Mouse (Mus musculus) erythroblast, embryonic 14.5 days (primary cell): ENCODE data around the gene Rbm6. TPM values are rescaled to one million over a fixed set of nuclear protein-coding genes. Genes with fewer than 3 reads are reported as not detected.

Experiments used
- H3K27me3 ChIP-seq: 2 replicates; pipeline ENCODE4 v1.6.1; 2012; ENCODE audit warnings: inconsistent platforms; ENCODE audit not compliant: control insufficient read depth
- H3K36me3 ChIP-seq: 2 replicates; pipeline ENCODE4 v1.6.1; 2012; ENCODE audit warnings: mild to moderate bottlenecking, inconsistent platforms; ENCODE audit not compliant: control insufficient read depth
- H3K4me1 ChIP-seq: 2 replicates; pipeline ENCODE4 v1.6.1; 2012; ENCODE audit warnings: inconsistent platforms; ENCODE audit not compliant: control insufficient read depth
- H3K4me3 ChIP-seq: replicated peaks from 2 replicates; pipeline ENCODE3; 2012; ENCODE audit warnings: moderate library complexity, mild to moderate bottlenecking, inconsistent platforms
- H3K9me3 ChIP-seq: 2 replicates; pipeline ENCODE4 v1.6.1; 2012; ENCODE audit warnings: low read length, inconsistent platforms, mixed read lengths; ENCODE audit not compliant: control insufficient read depth
- GATA1 ChIP-seq: IDR thresholded peaks from 2 replicates; pipeline ENCODE4 v1.6.1; 2012; ENCODE audit warnings: low read length, inconsistent platforms, mixed read lengths
- TAL1 ChIP-seq: IDR thresholded peaks from 3 replicates; pipeline ENCODE4 v1.6.1; 2012; ENCODE audit warnings: low read length, inconsistent platforms, mixed read lengths
- polyA plus RNA-seq: library from polyadenylated mRNA; stranded (reverse); fragments of >175 nt; gene quantifications from 2 replicates; pipeline ENCODE4 v1.2.3, GENCODE M21; 2012

Rbm6 gene
- 2.5 and 2.9 TPM in 2 replicates for polyA plus RNA-seq

DNA sequence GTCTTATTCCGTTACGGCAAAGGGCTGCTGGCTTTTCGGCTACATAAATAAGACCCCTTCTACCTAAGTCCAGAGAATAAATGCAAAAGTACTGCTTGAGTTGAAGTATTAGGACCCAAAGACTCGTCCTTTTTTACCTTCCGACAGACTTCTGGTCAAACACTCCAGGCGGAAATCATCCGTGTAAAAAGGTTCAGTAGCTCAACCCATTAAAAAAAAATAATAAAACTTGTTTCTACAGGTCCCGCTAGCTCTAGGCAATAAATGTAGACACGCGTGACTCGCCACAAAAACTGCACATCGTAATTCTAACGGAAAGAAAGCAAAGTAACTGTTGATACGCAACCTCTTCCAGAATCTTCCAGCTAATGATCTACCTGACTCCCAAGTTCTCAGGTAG is at the start of gene Rbm6:
Rbm6 (minus strand) TSS at position 101 of the 400 bp plus-strand sequence.
- Histone ChIP-seq H3K36me3 (peaks cover 17% of the 10 kb centered on the region), H3K4me1 (peaks cover 31% of the 10 kb centered on the region), H3K4me3 (peak within 1 kb of the TSS; percentile 88), H3K9me3 (no peaks in the 10 kb centered on the region), H3K27me3 (peaks cover 3% of the 10 kb centered on the region; the same call in 1 of the 2 replicates)
- TF ChIP-seq TAL1 (no peak), GATA1 (no peak)

DNA sequence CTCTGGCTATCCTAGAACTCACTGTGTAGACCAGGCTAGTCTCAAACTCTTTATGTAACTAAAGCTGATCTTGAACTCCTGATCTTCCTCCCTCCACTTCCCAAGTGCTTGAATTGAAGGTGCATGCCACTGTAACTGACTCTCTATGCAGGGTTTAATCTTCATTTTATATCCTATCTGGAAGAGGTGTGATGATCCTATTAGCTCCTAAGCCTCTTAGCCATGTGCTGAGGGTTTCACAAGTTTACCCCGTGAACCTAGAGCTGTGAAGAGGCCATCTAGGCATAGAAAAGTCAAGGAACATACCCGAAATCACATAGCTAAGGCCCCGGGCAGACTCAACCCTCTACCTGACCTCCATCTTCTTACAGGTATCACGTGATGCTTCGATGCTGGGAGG is 46.4 kb upstream of the Rbm6 start:
- Histone ChIP-seq H3K27me3 (peaks cover 4% of the 10 kb centered on the region), H3K4me1 (peaks cover 24% of the 10 kb centered on the region), H3K9me3 (no peaks in the 10 kb centered on the region), H3K4me3 (no peak overlapping the region), H3K36me3 (peaks cover 6% of the 10 kb centered on the region)
- no peak for TF ChIP-seq TAL1
- TF ChIP-seq GATA1, result no peak

DNA sequence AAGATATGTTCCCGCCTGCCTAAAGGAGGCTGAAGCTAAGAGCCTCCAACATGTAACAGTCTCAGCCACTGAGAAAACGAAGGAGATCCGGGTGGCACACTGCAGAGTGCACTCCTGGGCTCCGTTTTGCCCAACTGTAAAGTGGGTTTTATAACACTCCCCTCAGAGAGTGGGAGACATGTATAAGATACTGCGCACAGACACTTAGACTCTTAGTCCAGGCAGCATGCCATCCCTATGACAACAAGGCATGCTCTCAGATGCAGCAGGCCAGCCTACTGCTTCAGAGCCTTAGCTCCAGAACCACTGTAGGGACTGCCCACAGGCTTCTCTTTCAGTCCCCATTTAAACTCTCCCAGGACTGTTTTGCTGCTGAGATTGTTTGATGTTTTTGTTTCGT is 45.8 kb upstream of the Rbm6 start:
- Histone ChIP-seq H3K27me3 (peaks cover under 1% of the 10 kb centered on the region; the same call in 1 of the 2 replicates), H3K4me1 (peaks cover 28% of the 10 kb centered on the region), H3K4me3 (no peak overlapping the region), H3K9me3 (no peaks in the 10 kb centered on the region), H3K36me3 (peaks cover 6% of the 10 kb centered on the region)
- TF ChIP-seq TAL1 (no peak), GATA1 (no peak)

DNA sequence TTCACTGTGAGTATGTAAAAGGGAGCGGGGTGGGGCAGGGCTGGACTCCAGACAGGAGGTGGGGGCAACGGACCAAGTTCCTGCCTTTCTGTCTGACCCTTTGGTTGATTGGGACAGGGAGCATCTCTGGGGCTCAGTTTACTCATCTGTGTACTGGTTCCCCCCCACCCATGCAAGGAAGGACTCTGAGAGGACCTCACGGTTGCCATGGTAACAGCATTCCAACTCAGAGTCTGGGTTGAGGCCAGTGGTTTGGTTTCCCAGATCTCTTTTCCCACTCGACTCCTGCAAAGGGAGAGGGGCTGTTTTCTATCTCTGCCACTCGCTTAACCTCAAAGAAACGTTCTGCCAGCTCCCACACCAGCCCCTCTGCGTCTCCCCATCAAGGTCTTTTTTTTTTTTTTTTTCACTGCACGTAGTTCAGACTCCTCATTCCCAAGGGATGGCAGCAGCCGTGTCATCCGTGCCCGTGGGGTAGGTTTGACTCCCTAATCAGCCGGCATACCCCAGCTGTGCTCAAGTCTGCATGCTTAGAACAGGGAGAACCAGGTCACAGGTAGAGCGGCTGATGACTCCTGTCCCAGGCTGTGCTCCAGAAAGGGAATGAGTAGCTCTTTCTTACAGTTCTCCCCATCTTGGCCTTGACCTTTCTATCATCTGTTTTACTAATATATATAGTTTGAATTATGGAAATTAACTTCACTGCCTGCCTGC is 45.0 kb upstream of the Rbm6 start:
- Histone ChIP-seq H3K36me3 (peaks cover 6% of the 10 kb centered on the region), H3K4me3 (no peak overlapping the region), H3K4me1 (peaks cover 28% of the 10 kb centered on the region), H3K27me3 (no peaks in the 10 kb centered on the region), H3K9me3 (no peaks in the 10 kb centered on the region)
- TF ChIP-seq TAL1 (no peak), GATA1 (no peak)

DNA sequence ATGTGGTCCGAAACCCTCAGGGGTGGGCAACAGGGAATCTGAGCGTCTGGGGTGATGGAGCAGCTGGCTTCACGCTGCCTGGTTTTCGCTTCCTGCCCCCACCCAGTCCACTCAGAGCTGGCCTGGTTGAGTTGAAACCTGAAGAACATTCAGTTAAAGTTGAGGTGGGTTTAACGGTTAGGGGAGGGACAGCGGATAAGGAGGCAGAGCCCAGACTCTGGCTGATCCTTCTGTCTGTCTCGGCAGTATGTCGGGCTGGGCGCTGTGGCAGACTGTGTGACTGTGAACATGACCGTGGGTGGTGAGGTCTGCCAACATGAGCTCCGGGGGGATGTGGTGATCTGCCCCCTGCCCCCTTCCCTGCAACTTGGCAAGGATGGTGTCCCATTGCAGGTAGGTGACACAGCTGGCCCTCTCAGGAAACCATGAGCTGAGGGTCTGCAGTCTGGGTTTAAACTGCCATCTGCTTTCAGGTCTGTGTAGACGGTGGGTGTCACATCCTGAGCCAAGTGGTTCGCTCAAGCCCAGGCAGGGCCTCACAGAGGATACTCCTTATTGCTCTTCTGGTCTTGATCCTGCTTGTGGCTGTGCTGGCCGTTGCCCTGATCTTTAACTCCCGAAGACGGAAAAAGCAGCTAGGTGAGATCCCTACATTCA is 41.9 kb upstream of the Rbm6 start:
- TF ChIP-seq GATA1, result no peak
- TF ChIP-seq TAL1, result no peak
- Histone ChIP-seq H3K27me3 (no peaks in the 10 kb centered on the region), H3K4me1 (peaks cover 28% of the 10 kb centered on the region), H3K4me3 (peak overlapping the region; percentile 36), H3K36me3 (peaks cover 6% of the 10 kb centered on the region), H3K9me3 (no peaks in the 10 kb centered on the region)

DNA sequence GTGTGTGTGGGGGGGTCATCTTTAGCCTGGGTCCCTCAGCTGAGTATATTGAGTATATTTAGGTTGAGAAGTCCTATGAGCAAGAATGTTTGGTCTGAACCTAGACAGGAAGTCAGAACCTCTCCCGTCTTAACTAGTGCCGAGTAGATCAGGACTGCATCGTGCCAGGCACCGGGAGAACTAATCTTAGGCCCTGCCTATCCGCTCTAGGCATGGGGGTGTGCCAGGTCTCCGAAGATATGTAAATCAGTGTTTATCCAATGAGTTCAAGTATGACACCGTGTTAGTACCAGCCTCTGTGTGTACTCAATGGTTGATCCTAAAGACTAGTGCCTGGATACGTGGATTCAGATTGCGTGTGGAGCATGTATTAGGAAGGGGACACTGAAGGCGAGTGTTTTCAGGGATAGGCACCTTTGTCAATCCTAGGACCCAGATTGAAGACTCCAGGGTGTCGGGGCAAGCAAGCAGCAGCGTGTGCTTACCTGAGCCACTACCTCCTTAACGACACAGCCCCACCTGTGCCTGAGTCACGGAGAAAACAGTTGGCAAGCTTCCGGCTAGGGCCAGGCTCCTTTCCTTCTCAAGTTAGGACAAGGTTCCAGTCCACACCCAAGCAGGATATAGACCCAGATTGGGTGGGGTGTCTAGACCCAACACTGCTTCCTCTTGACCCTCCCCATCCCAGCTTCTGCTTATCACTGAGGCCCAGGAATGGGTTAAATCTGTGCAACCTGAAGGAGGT is 37.2 kb upstream of the Rbm6 start:
- Histone ChIP-seq H3K27me3 (peaks cover 2% of the 10 kb centered on the region; the same call in 1 of the 2 replicates), H3K9me3 (no peaks in the 10 kb centered on the region)

DNA sequence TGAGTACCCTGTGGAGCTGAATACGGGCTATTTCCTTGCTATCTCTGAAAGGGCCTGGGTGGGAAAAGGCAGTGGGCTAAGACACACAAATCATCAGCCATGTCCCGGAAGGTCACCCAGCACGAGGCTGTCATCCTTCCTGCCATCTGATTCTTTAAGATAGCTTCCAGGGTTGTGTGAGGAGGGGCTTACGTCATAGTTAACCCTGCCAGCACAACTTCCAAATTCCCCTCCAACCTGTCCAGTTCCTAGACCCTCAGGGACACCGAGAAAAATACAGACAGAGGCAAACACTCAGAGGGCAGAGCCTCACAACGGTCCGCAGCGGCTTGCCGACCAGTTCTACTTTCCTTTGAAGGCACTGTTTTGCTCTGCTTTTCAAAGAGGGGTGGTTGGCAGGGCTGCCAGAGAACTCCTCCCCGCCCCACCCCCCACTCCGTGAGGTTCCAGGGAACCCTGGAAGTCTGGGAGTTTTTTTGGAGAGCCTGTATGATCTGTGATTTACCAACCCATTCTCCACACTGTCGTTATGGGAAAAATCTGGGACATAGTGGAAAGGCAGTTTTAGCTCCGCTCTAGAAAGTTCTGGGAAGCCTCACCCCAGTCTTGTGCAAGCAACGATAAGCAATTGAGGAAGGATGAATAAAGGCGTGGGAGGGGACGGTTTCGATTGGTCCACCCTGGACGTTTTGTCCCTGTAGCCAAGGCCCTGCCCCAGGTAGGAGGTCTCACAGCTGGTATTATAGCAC is 35.5 kb upstream of the Rbm6 start:
- Histone ChIP-seq H3K4me3 (no peak overlapping the region), H3K36me3 (no peaks in the 10 kb centered on the region; the same call in 1 of the 2 replicates), H3K27me3 (peaks cover 2% of the 10 kb centered on the region; the same call in 1 of the 2 replicates), H3K4me1 (peaks cover 49% of the 10 kb centered on the region), H3K9me3 (no peaks in the 10 kb centered on the region)
- TF ChIP-seq GATA1 (no peak), TAL1 (no peak)

More for the DNA sequence above, 37.2 kb upstream of the Rbm6 start:
- Histone ChIP-seq H3K36me3 (no peaks in the 10 kb centered on the region; the same call in 1 of the 2 replicates), H3K4me1 (peaks cover 53% of the 10 kb centered on the region), H3K4me3 (no peak overlapping the region)
- TF ChIP-seq TAL1 (no peak), GATA1 (no peak)

DNA sequence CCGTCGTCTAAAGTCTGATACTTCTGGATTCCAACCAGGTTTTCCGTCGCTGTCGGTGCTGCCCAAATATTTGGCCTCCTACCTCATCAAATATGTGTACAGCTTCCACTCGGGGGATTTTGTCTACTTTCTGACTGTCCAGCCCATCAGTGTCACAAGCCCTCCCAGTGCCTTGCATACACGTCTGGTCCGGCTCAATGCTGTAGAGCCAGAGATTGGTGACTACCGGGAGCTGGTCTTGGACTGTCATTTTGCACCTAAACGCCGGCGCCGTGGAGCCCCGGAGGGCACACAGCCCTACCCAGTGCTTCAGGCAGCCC is 34.7 kb upstream of the Rbm6 start:
- Histone ChIP-seq H3K9me3 (no peaks in the 10 kb centered on the region), H3K27me3 (peaks cover 2% of the 10 kb centered on the region; the same call in 1 of the 2 replicates), H3K4me1 (peaks cover 50% of the 10 kb centered on the region), H3K36me3 (peaks cover 1% of the 10 kb centered on the region), H3K4me3 (no peak overlapping the region)
- TF ChIP-seq GATA1, result no peak
- no peak for TF ChIP-seq TAL1
